Comparison of ENCODE assay signal across 8 mouse cellular contexts in genomic region chr6:54718779-54719685, GRCm38 (mm10). TPM values are rescaled to one million over a fixed set of nuclear protein-coding genes. Genes with fewer than 3 reads are reported as not detected.
DNase-seq lines count a peak whose midpoint lies in the region; ATAC-seq and TF ChIP-seq lines count a peak whose summit lies in the region.

No protein-coding gene starts in this region.

- H3K9me3 ChIP-seq in forebrain, postnatal 0 days (ENCODE audit: low read length), result no peaks in the 10 kb centered on the region

- 0 out of 2 replicates have a peak, but pooled peaks have one; percentile 10 for ATAC-seq in forebrain, postnatal 0 days

- H3K27ac ChIP-seq in forebrain, postnatal 0 days (ENCODE audit: low read depth, low read length), result no peak overlapping the region

- H3K4me3 ChIP-seq in forebrain, postnatal 0 days (ENCODE audit: low read depth, low read length), result no peak overlapping the region

- no peaks in the 10 kb centered on the region for H3K27me3 ChIP-seq in forebrain, postnatal 0 days (ENCODE audit: insufficient read depth, low read length)

- H3K9ac ChIP-seq in forebrain, postnatal 0 days, result no peak overlapping the region

- H3K36me3 ChIP-seq in forebrain, postnatal 0 days (ENCODE audit: insufficient read depth), result no peaks in the 10 kb centered on the region

- no peak for TF ChIP-seq CTCF in forebrain, postnatal 0 days (IDR thresholded peaks at IDR 0.05; ENCODE audit: low read depth)

- no peak overlapping the region for H3K4me2 ChIP-seq in forebrain, postnatal 0 days (ENCODE audit: low read depth)

- WGBS in forebrain, postnatal 0 days, result 75% methylated on average over 15 of the region's 15 CpGs

- peak; percentile 36 to 41 for DNase-seq in cerebellum, postnatal 10 days
- no peak for DNase-seq in cerebellum, postnatal 14 days
- peak; percentile 19 for DNase-seq in lung, postnatal 25 days (ENCODE audit: low spot score)
- DNase-seq in lung, postnatal 10 days, result no peak
- DNase-seq in forebrain, postnatal 0 days, result no peak
- DNase-seq in natural killer cell, adult 2 months (ENCODE audit: low spot score in 2 of 2), result peak; percentile 21 to 52
- DNase-seq in frontal cortex, postnatal 36 days (ENCODE audit: low spot score in 2 of 2), result no peak
- DNase-seq in gastrocnemius, postnatal 10 days, result no peak

- no peaks in the 10 kb centered on the region; the same call in 1 of the 2 replicates for H3K4me1 ChIP-seq in forebrain, postnatal 0 days (ENCODE audit: insufficient read depth)

RNA-seq across cellular contexts. Expression of gene Mturn, which starts 37.6 kb away (rescaled TPM):
- 241 and 274 TPM in 2 replicates for total RNA-seq in forebrain, postnatal 0 days (2014; rRNA removed)
- 92.8 and 107 TPM in 2 replicates for polyA plus RNA-seq in forebrain, postnatal 0 days (2015; fragmentation: Nextera tagmentation; extraction: Ambion mirVana)
- 1 to 10 TPM; 7.3 to 7.9 TPM for total RNA-seq in gastrocnemius, postnatal 10 days (2021)

Comparison
In these comparisons a context has a peak if more than half of its experiments do, and no peak if none do; other contexts are left out.
1. DNase-seq: peak in cerebellum, postnatal 10 days (2 of 2), lung, postnatal 25 days (single experiment) and natural killer cell, adult 2 months (2 of 2); none in cerebellum, postnatal 14 days (0 of 2), lung, postnatal 10 days (single experiment), forebrain, postnatal 0 days (single experiment), frontal cortex, postnatal 36 days (0 of 2) and gastrocnemius, postnatal 10 days (single experiment).
2. RNA of gene Mturn, which starts 37.6 kb away (total RNA-seq): 241 to 274 TPM in forebrain, postnatal 0 days; 7.3 to 7.9 TPM in gastrocnemius, postnatal 10 days; every median in the first group is over 10 times any median in the second.